Mouse (Mus musculus): ENCODE results near the gene Olfr1436.
"Not testable (repeated sequence)": the region's sequence is repeated elsewhere in the genome, so short reads cannot be mapped to it uniquely, and the experiment has no call there.

Olfr1436 gene

DNA sequence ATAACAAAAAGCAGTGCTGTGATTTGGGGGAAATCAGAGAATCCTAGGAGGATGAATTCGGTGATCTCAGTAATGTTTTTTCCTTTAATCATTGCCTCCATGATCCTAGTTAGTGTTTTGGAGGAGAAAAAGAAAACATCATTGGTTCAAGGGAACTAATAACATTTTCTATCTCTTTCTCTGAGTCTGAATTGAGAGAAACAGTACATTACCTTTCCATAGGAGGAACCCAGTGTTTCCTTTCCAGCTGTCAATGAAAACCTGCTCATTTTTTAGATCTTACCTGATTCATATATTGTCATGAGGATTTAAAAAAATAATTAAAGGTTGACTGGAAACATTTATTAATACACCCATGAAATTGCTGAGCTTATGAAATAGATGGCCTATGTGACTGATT is at the start of gene Olfr1436:
Olfr1436 (minus strand) TSS at position 101 of the 400 bp plus-strand sequence.
- not testable (repeated sequence) for DNase-seq (ENCODE audit: low read depth, low spot score)

GRCm38 (mm10) chr19:12335810-12336209 is 36.9 kb upstream of the Olfr1436 start, which contains the start of gene Olfr1438-ps1:
Gene Olfr1438-ps1 (minus strand): TSS chr19:12335910.
- DNase-seq (ENCODE audit: low read depth, low spot score), result no peak

- DNase-seq (ENCODE audit: low read depth, low spot score), result no peak
These were observed 26.1 kb upstream of the Olfr1436 start, which contains the start of gene Olfr1437 for GRCm38 (mm10) chr19:12325001-12325400. Gene Olfr1437 (minus strand): TSS chr19:12325101.

DNA sequence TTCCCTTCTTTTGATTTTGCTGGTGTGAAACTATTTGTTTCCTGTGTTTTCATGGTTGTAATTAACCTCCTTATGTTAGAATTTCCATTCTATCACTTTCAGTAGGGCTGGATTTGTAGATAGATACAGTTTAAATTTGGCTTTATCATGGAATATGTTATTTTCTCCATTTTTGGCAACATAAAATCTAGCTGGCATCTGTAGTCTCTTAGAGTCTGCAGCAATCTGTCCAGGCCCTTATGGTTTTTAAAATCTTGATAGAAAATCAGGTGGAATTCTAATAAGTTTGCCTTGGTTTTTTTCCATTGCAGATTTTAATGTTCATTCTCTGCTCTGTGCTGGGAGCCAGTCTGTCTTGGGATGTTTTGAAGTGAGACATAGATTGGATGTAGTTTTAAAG is 6.0 kb downstream of the Olfr1436 start:
- DNase-seq (ENCODE audit: low read depth, low spot score), result no peak

DNA sequence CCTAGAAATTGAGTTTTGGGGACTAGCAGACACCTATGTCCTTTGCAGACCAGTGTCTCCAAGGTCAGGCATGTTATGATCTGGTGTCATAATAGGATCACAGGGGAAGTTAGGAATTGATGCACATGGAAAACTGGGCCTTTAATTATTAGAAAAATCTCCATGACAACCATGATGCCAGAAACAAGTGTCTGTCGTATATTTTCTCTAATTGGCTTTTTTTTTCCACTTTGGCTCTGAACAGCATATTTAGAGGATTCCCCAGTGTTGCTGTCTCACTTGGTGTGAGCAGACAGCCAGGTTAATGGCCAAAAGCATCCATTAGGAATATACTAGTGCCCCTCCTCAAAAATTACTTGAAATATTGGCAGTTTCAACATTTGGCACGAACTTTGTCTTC is 19.4 kb downstream of the Olfr1436 start, which contains the start of gene Olfr1434:
Olfr1434 (plus strand) TSS at position 301 of the 400 bp plus-strand sequence.
- no peak for DNase-seq (ENCODE audit: low read depth, low spot score)

DNA sequence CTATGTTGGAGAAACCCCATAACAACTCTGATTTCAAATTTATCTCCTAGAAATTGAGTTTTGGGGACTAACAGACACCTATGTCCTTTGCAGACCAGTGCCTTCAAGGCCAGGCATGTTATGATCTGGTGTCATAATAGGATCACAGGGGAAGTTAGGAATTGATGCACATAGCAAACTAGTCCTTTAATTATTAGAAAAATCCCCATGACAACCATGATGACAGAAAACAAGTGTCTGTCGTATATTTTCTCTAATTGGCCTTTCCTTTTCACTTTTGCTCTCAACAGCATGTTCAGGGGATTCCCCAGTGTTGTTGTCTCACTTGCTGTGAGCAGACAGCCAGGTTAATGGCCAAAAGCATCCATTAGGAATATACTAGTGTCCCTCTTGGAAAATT is 38.2 kb downstream of the Olfr1436 start, which contains the start of gene Olfr235:
Olfr235 (plus strand) TSS at position 301 of the 400 bp plus-strand sequence.
- DNase-seq (ENCODE audit: low read depth, low spot score), result no peak

Measured in A20 (cell line).